Mouse (Mus musculus) heart, embryonic 16.5 days (tissue): ENCODE results near the gene Smim22. TPM values are rescaled to one million over a fixed set of nuclear protein-coding genes. Genes with fewer than 3 reads are reported as not detected.

Experiments used
- ATAC-seq: fragments of 200-750 bp; cut with Nextera tagmentation; replicated peaks from 2 replicates; pipeline ENCODE4 v1.8.0; 2017; ENCODE audit warnings: moderate number of reproducible peaks; ENCODE audit not compliant: insufficient read depth, low FRiP score; ENCODE audit errors: extremely low read depth
- H3K27ac ChIP-seq: fragments of 300-500 bp; sonication (generic); 2 replicates; pipeline ENCODE4 v1.5.1; 2014; ENCODE audit warnings: mild to moderate bottlenecking, low read length, control low read depth, moderate library complexity
- H3K27me3 ChIP-seq: fragments of 300-500 bp; sonication (generic); 2 replicates; pipeline ENCODE4 v1.6.1; 2014; ENCODE audit warnings: low read length, mixed read lengths; ENCODE audit not compliant: control insufficient read depth, insufficient read depth
- H3K36me3 ChIP-seq: fragments of 300-500 bp; sonication (generic); 2 replicates; pipeline ENCODE4 v1.6.1; 2014; ENCODE audit not compliant: control insufficient read depth, insufficient read depth
- H3K4me1 ChIP-seq: fragments of 300-500 bp; sonication (generic); 2 replicates; pipeline ENCODE4 v1.6.1; 2014; ENCODE audit warnings: low read length, mixed read lengths; ENCODE audit not compliant: control insufficient read depth, insufficient read depth
- H3K4me2 ChIP-seq: fragments of 300-500 bp; sonication (generic); 2 replicates; pipeline ENCODE4 v1.6.1; 2014; ENCODE audit warnings: low read depth, mild to moderate bottlenecking, control low read depth, low read length
- H3K4me3 ChIP-seq: fragments of 300-500 bp; sonication (generic); 2 replicates; pipeline ENCODE4 v1.5.1; 2014; ENCODE audit warnings: mild to moderate bottlenecking, control low read depth, low read length
- H3K9ac ChIP-seq: fragments of 300-500 bp; sonication (generic); 2 replicates; pipeline ENCODE4 v1.6.1; 2014; ENCODE audit warnings: low read length, control low read depth
- H3K9me3 ChIP-seq: fragments of 300-500 bp; sonication (generic); replicated peaks from 2 replicates; pipeline ENCODE4 v1.6.1; 2016; ENCODE audit warnings: low read length; ENCODE audit not compliant: control insufficient read depth
- WGBS: fragments of 180-500 bp; shearing (Covaris S2); extraction: QIAGEN DNeasy Blood & Tissue Kit; methylation state at CpG from one replicate; pipeline ENCODE4 v1.1.7; 2014; 5-methylcytosine and 5-hydroxymethylcytosine counted together
- polyA plus RNA-seq: library from polyadenylated mRNA; unstranded; fragments of >200 nt; fragmentation: Nextera tagmentation; extraction: Ambion mirVana; gene quantifications from 2 replicates; pipeline ENCODE4 v1.2.1, GENCODE M21; 2015

Gene Smim22
- polyA plus RNA-seq, 1 experiment from 2014 or later: 3.5 TPM

DNA sequence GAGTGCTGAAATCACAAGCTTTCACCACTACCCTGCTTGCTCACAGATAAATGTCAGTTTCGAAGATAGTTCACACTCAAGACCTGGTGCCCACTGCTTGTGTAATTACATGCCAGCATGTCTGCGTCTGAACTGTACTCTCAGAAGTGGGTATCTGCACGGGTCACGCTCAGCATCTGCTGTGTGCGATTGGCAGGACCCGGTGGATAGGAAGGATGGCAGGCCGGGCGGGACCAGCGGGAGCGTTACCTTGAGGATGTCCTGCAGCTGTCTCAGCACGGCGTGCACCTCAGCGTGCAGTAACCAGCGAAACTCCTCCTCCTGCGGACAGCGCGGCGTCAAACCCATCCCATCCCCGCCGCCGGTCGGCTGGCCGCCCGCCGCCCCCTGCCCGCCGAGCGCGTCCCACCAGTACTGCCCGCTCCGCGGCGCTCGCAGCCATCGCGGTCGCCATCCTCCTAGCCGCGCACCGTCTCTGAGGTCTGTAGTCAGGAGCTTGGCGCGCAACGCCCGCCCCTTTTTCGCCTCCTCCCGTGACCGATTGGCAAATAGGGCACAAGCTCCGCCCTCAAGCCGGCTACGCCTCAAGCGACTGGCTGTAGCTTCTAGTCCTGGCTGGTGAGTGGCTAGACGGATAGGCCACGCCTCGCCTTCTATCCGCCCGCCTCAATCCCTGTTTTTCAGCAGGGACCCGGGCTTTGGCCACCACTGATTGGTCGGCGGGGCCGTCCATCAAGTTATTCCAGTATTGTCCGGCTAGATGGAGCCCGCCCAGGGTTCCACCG is 6.2 kb downstream of the Smim22 start, which contains the start of gene Rogdi:
TSS of gene Rogdi (minus strand) at position 500 of the 785 bp plus-strand sequence.
- Histone ChIP-seq H3K4me2 (peak within 1 kb of the TSS; percentile 95), H3K27ac (peak within 1 kb of the TSS; percentile 51), H3K4me1 (peaks cover 6% of the 10 kb centered on the region), H3K9me3 (no peaks in the 10 kb centered on the region), H3K9ac (peak within 1 kb of the TSS; percentile 79), H3K27me3 (no peaks in the 10 kb centered on the region), H3K36me3 (peaks cover 35% of the 10 kb centered on the region), H3K4me3 (peak within 1 kb of the TSS; percentile 78)
- peak; percentile 99 for ATAC-seq
- under 1% methylated on average over 62 of the region's 63 CpGs for WGBS

GRCm38 (mm10) chr16:5014578-5014977 is 7.5 kb downstream of the Smim22 start:
- peaks cover 48% of the 10 kb centered on the region for H3K36me3 ChIP-seq
- no peaks in the 10 kb centered on the region for H3K9me3 ChIP-seq
- no peak for ATAC-seq
- H3K4me1 ChIP-seq: peaks cover 6% of the 10 kb centered on the region
- H3K4me3 ChIP-seq: no peak overlapping the region
- no peak overlapping the region for H3K27ac ChIP-seq
- H3K27me3 ChIP-seq: no peaks in the 10 kb centered on the region
- no peak overlapping the region for H3K9ac ChIP-seq
- 87% methylated on average over 4 of the region's 4 CpGs for WGBS
- no peak overlapping the region for H3K4me2 ChIP-seq

DNA sequence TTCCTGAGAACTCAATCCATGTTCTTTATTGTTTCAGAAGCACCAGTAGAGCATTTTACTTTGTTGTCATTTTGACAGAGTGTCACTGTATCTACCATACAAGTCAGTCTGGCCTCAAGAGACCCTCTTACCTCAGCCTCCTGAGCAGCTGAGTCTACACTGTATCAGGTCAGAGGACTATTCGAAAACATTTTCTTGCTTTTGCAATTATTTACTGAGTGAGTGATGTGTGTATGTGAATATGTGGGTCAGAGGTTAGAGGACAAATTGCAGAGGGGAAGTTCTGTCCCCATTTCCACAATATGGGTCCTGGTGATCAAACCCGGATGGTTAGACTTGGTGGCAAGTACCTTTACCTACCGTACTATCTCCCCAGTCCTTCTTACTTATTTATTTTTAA is 16.9 kb downstream of the Smim22 start:
- peaks cover 78% of the 10 kb centered on the region for H3K36me3 ChIP-seq

GRCm38 (mm10) chr16:5029847-5030246 is 22.8 kb downstream of the Smim22 start:
- H3K4me3 ChIP-seq: no peak overlapping the region
- 61% methylated on average over 2 of the region's 2 CpGs for WGBS
- ATAC-seq: no peak
- no peaks in the 10 kb centered on the region for H3K27me3 ChIP-seq
- H3K4me1 ChIP-seq: no peaks in the 10 kb centered on the region
- no peaks in the 10 kb centered on the region for H3K9me3 ChIP-seq
- H3K4me2 ChIP-seq: no peak overlapping the region
- H3K36me3 ChIP-seq: peaks cover 82% of the 10 kb centered on the region
- no peak overlapping the region for H3K9ac ChIP-seq
- no peak overlapping the region for H3K27ac ChIP-seq

More for the DNA sequence above, 16.9 kb downstream of the Smim22 start:
- H3K4me2 ChIP-seq: no peak overlapping the region
- no peak overlapping the region for H3K27ac ChIP-seq
- no peak overlapping the region for H3K9ac ChIP-seq
- 92% methylated on average over 3 of the region's 3 CpGs for WGBS
- no peaks in the 10 kb centered on the region for H3K9me3 ChIP-seq
- H3K27me3 ChIP-seq: no peaks in the 10 kb centered on the region
- no peak for ATAC-seq
- H3K4me3 ChIP-seq: no peak overlapping the region
- no peaks in the 10 kb centered on the region for H3K4me1 ChIP-seq

DNA sequence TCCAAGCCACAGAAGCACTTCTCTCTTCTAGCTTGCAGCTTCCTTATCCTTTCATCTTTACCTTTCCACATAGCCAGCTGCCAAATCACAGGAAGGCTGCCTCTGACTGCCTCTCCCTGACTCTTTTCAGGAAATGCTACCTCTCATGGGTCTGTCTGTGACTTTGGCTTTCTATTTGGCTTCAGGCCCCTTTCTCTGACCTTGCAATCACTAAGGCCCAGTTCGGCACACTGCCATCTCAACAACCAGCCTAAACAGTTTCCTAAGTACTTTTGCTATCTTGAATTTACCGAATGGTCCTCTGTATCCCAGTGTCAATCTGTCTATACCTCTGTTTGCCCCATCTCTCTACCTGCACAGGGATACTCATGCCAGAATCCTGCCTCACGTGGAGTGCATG is 28.5 kb downstream of the Smim22 start:
- no peak overlapping the region for H3K27ac ChIP-seq
- 94% methylated on average over 3 of the region's 3 CpGs for WGBS
- no peak overlapping the region for H3K9ac ChIP-seq
- H3K4me2 ChIP-seq: no peak overlapping the region
- H3K4me1 ChIP-seq: no peaks in the 10 kb centered on the region
- H3K4me3 ChIP-seq: no peak overlapping the region
- no peaks in the 10 kb centered on the region for H3K9me3 ChIP-seq
- peaks cover 74% of the 10 kb centered on the region for H3K36me3 ChIP-seq
- no peaks in the 10 kb centered on the region for H3K27me3 ChIP-seq
- no peak for ATAC-seq

- Histone ChIP-seq H3K4me3 (no peak overlapping the region), H3K27me3 (no peaks in the 10 kb centered on the region), H3K9ac (no peak overlapping the region), H3K9me3 (no peaks in the 10 kb centered on the region), H3K4me1 (no peaks in the 10 kb centered on the region), H3K36me3 (peaks cover 71% of the 10 kb centered on the region), H3K4me2 (no peak overlapping the region), H3K27ac (no peak overlapping the region)
- no peak for ATAC-seq
- WGBS: 78% methylated on average over 5 of the region's 5 CpGs
Measured at GRCm38 (mm10) chr16:5036649-5037234, 29.7 kb downstream of the Smim22 start.

DNA sequence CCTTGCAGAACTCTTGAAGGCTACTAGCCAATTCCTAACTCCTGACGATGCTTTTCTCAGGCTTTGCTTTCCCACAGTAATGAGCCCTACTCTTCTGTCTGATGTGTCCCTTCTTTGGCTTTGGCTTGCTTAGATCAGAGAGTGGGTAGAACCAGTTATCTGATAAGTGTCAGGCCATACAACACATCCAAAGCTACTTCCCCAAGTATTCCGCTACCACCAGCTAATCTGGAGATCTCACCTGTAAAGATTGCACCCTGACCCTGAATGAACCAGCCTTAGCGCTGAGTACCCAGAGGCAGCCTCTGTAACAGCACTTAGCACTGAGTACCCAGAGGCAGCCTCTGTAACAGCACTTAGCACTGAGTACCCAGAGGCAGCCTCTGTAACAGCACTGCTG is 38.2 kb downstream of the Smim22 start:
- H3K36me3 ChIP-seq: peaks cover 40% of the 10 kb centered on the region
- H3K4me3 ChIP-seq: no peak overlapping the region
- no peaks in the 10 kb centered on the region for H3K27me3 ChIP-seq
- H3K9ac ChIP-seq: no peak overlapping the region
- no peaks in the 10 kb centered on the region for H3K9me3 ChIP-seq
- 95% methylated on average over 3 of the region's 3 CpGs for WGBS
- H3K4me1 ChIP-seq: peaks cover 15% of the 10 kb centered on the region
- H3K4me2 ChIP-seq: no peak overlapping the region
- ATAC-seq: no peak
- H3K27ac ChIP-seq: no peak overlapping the region

DNA sequence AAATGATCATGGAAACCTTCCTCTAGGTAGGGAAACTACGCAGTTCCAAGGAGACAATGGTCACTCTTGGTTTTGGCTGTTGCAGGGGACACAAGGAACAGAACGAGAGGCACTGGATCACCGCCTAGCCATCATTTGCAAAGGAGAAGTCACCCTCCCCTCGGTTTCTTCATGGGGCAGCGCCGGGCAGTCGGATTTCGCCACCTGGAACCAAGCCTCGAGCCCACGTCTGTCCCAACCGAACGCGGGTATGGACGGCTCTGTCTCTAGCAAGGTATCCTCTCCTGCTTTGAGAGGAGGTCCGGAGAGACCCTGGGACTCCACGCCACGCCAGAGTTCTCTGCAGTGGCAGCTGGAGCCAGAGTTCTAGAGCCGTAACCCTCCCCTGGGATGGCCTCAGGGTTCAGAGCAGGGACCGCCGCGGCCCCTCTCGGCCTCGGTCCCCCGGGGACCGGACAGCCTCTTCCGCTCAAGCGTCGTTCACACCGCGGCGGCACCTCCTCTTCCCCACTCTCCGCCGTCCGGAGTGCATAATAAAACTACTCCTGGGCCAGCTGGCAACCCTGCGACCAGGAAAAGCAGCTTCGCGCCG is 42.2 kb downstream of the Smim22 start:
- peaks cover 22% of the 10 kb centered on the region for H3K4me1 ChIP-seq
- peak overlapping the region; percentile 96 for H3K9ac ChIP-seq
- H3K27ac ChIP-seq: peak overlapping the region; percentile 92
- H3K9me3 ChIP-seq: no peaks in the 10 kb centered on the region
- peak; percentile 23 for ATAC-seq
- peak overlapping the region; percentile 98 for H3K4me3 ChIP-seq
- peak overlapping the region; percentile 96 for H3K4me2 ChIP-seq
- H3K36me3 ChIP-seq: peaks cover 26% of the 10 kb centered on the region
- WGBS: under 1% methylated on average over 38 of the region's 38 CpGs
- no peaks in the 10 kb centered on the region for H3K27me3 ChIP-seq

DNA sequence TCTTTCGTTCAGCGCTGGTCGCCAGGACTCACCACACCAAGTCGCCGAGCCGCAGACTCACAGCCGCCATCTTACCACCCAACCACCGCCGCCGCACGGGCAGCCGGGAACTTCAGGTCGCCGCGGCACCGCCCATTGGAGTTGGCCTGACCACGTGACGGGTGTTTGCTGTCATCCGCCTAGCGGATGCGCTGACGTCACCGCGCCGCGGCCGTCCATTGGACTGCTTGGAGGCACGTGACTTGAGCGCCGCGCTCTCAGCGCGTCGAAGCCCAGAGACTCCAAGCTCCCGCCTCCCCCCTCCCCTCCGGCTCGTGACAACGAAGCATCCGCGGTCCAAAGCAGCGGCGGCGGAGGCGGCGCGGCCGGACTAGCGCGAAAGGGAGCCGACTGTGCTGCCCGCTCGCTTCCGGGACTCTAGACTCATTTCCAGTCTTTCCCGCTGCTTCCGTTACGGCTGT is 42.7 kb downstream of the Smim22 start, which contains the start of the genes Glyr1 and Ubn1:
TSS of gene Glyr1 (minus strand) at position 90 of the 461 bp plus-strand sequence.
TSS of gene Ubn1 (plus strand) at position 284 of the 461 bp plus-strand sequence.
- peaks cover 24% of the 10 kb centered on the region for H3K36me3 ChIP-seq
- under 1% methylated on average over 56 of the region's 56 CpGs for WGBS
- peak within 1 kb of the TSS; percentile 98 for H3K4me3 ChIP-seq
- H3K27me3 ChIP-seq: no peaks in the 10 kb centered on the region
- H3K27ac ChIP-seq: peak within 1 kb of the TSS; percentile 100
- ATAC-seq: peak; percentile 98
- H3K4me1 ChIP-seq: peaks cover 22% of the 10 kb centered on the region
- H3K4me2 ChIP-seq: peak within 1 kb of the TSS; percentile 96
- peak within 1 kb of the TSS; percentile 97 for H3K9ac ChIP-seq
- no peaks in the 10 kb centered on the region for H3K9me3 ChIP-seq
